Mouse (Mus musculus): ENCODE measurements around the gene Pard3.

Gene Pard3

DNA sequence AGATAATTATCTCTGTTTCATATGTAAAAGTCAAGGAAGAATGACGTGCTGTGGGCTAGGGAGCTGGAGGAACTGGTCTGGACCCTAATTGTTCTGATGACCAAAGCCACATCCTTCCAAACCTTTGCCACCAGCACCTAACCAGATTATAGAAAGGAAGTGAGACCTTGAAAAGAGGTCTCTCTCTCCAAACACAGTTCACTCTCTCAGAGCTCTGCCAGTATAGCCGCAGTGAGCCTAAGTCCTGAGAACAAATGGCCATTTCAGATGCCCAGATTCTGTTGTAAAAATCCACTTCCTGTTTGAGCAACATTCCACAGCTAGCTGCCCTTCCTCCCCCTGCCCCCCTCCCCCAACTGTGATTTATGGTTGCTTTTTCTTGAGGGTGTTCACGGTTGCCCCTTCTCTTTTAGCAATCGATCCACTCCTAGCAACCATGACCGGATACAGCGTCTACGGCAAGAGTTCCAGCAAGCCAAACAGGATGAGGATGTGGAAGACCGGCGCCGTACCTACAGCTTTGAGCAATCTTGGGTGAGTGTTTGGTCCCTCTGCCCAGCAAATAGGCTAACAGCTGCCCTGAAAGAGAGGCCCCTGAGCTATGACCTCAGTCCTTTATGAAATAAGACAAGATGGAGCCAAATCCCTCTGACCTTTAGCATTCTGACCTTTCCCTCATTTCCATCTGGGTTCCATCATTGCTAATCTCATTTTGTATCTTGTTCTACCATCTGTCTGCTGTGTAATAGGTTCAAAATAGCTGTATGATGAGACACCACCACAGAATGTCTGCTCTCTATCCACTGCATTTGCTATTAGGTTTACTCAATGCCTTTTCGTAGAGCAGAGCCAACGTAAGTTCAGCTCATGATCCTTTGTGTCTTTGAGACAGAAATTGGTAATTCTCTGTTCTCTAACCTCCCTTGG lies 529.2 kb downstream of the Pard3 start:
- DNase-seq (ENCODE audit: low read depth, low spot score) = no peak

DNA sequence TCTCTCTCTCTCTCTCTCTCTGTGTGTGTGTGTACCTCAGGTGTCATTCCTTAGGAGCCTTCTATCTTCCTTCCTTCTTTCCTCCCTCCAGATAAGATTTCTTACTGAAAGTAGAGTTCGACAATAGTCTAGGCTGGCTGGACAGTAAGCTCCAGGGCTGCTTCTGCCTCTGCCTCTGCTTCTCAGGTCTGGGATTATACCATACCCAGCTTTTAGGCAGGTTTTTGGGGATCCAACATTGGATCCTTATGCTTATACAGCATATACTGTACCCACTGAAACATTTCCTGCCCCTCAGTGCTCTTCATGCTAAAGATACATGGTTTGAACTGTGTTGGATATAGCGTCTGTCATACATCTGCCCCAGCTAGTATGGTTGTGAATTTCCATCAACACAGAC lies 536.9 kb downstream of the Pard3 start:
- no peak for DNase-seq (ENCODE audit: low read depth, low spot score)

DNA sequence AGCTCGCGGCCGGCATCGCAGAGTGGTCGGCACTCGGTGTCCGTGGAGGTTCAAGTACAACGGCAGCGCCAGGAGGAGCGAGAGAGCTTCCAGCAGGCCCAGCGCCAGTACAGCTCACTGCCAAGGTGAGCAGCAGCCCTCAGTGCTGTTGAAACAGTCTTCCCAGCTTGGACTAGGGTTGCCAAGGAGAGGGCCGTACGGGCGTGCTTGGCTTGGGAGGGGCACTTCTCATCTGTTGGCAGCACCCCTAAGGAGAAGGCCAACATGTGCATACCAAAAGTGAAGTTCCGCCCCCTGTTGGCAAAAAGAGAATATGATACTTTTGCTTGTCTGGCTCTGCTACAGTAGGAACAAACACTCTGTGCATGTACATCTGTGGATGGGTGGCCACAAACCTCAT lies 539.4 kb downstream of the Pard3 start:
- peak; percentile 6 for DNase-seq (ENCODE audit: low read depth, low spot score)

DNA sequence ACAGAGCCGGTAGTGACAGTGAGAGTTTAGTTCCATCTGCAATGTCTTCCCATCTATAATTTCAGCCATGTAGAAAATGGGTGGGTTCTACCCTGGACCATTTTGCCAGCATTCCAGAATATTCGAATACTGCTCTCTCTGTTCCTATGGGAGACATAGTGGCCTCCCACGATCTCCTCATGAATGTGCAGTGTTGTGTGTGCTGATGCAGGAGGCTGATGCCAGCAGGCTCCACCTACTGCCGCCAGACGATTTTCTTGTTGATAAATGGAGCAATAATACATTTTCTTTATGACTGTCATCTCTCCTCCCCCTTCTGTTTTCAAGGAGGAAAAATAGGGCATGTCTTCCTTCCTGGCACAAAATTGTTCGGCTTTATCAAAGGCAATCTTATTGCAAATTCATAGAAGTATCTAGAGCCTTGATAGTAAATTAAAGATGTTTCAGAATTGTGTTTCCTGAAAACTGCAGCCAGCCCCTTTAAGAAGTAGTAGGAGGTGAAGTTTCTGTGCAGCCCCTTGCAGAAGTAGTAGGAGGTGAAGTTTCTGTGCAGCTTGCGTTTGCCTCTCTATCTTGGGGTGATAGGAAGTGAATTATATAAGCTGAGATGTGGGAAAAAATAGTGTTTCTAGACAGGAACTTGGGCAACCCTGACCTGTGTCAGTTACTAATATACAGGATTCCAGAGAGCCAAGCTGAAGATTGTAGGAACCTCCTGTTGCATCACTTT lies 545.0 kb downstream of the Pard3 start:
- DNase-seq (ENCODE audit: low read depth, low spot score) = no peak

DNA sequence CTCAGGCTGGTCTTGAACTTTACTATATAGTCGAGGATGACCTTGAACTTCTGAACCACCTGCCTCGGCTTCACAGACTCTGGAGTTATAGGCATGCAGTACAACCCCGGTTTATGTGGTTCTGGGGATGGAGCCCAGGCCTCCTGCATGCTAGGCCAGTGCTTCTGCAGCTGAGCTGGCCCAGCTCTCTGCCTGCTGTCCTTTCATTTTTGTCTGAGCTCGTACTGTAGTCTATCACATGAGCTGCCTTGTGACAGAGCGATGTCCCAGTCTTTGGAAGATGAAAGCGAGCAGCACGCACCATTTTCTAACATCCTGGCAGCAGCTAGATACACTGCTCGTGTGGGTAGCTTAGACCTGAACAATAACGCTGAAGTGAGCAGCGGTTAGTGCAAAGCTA lies 545.6 kb downstream of the Pard3 start:
- no peak for DNase-seq (ENCODE audit: low read depth, low spot score)

DNA sequence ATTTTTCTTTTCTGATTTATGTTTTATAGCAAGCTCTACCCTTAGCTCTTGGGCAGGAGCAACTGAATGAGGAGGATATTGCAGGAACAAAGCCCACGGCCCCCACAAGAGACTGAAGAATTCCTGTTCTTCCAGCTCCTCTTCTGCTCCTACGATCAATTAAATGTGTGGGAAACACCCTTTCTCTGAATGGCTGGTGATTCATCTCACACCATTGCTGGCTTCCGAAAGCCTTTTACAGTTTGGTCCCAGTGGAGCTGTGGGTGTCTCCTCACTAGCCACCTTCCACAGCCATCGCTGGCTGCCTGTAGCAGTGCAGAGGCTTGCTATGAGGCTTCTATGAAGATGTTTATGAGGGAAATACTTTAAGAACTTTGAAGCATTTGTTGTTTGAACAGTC lies 550.5 kb downstream of the Pard3 start:
- DNase-seq (ENCODE audit: low read depth, low spot score) = peak; percentile 9

DNA sequence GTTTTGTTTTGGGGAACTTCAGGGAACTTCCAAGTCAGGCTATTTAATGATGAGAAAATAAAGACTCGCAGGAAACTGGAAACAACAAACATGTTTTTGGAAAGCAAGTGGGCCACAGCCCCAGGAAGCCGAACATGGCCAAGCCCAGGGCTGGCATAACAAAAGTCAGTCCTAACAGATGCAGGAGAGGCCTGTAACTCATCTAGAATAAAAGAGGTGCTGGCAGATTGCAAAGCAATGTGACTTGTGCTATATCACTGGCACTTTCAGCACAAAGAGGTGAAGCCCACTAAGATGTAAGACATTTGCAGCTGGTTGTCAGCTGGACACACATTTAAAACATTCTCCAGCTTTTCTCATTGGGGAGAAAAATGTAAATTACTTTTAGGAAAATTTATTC lies 553.0 kb downstream of the Pard3 start:
- no peak for DNase-seq (ENCODE audit: low read depth, low spot score)

DNA sequence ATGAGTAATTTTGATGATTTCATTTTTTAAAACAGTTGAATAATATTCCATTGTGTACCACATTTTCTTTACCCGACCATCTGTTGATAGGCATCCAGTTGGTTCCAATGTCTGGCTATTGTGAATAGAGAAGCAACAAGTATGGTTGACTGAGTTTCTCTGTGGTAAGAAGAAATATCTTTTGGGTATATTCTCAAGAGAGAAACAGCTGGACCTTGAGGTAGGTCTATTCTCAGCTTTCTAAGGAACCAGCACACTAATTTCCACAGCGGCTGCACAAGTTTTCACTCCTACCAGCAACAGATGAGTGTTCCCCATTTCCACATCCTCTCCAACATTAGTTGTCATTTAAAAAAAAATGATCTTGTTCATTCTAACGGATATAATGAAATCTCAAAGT lies 558.4 kb downstream of the Pard3 start:
- no peak for DNase-seq (ENCODE audit: low read depth, low spot score)

DNA sequence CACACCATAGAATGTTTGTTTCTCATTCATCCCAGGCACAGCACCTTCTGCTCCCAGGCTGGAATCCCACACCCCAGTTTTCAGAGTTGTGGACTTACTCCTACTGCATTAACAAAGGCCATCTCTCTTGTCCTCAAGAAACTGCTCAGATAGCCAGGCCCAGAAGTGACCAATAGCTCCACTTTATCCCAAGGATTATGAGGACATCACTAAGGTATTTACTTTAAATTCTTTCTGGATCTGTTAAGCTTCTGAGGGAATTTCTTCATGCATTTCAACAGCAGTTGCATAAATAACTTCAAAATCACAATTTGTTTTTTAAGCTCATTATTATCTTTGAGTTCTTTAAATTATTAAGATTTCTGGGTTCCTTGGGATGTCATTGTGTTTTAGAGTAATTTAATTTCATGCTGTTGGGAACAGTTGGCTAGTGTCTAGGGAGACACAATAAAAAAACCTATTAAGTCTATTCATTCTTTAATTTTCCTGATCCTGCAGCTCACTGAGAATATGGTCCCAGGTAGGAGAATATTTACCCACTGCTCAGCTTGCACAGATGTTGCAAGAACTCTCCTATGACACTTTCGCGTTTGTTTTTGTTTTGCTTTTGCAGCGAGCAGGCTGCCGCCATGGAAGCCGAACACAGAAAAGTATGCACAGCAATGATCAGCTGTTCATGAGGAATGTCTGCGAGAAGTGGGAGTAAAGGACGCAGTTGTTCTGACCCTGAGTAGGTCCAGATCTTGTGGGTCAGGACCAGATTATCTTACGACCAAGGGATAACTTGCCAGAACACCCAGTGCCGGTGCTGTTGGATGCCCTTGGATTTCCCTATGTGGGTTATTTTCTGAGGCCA lies 574.8 kb downstream of the Pard3 start:
- no peak for DNase-seq (ENCODE audit: low read depth, low spot score)

DNA sequence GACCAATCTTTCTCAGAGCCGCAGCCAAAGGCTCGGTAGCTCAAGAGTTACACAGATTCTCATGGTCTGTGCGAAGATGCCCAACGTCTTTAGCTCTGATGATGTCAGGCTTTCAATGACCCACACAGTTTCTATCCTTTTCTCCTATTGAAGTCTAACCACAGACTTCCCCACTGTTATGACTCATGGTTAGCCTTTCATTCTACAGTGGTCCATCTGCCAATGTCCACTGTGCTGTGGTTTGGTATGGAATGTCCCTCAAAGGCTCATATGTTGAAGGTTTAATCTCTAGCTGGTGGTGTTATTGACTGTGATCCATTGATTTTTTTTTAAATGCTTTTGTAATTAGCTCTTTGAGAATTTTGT lies 575.4 kb downstream of the Pard3 start:
- DNase-seq (ENCODE audit: low read depth, low spot score) = no peak

DNA sequence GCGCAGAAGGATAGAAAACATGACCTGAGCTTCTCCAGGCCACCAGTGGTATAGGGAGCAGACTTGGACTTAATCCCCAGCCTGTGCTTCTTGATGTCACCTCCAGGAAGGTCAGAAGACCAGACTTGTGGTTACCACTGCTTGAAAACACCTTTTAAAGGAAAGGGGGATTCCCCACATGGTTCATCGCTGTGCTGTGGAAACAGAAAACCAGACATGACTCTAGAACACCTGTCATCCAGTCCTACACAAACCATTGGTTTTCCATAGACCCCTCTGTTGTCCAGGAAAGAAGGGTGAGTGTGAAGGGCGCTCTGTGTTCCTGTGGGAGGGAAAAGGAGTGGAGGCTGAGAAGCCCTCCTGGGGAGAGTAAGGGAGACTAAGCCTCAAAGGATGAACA lies 591.9 kb downstream of the Pard3 start:
- no peak for DNase-seq (ENCODE audit: low read depth, low spot score)

Measured in ZHBTc4 (cell line).